Mouse (Mus musculus): ENCODE measurements around the gene Aatk. TPM values are rescaled to one million over a fixed set of nuclear protein-coding genes. Genes with fewer than 3 reads are reported as not detected.

Aatk gene
- total and polyA plus RNA-seq, 2 experiments from 2014 or later = 0.71 to 22.1 TPM

- Histone ChIP-seq H3K4me3 (ENCODE audit: low read depth, low read length) (no peak overlapping the region), H3K9ac (replicated peaks; ENCODE audit: low read depth, low read length) (no peak overlapping the region), H3K36me3 (replicated peaks; ENCODE audit: control insufficient read depth, insufficient read depth, low read length) (peaks cover 18% of the 10 kb centered on the region), H3K27ac (ENCODE audit: low read depth) (no peak overlapping the region), H3K27me3 (ENCODE audit: control insufficient read depth, insufficient read depth, low read length) (no peaks in the 10 kb centered on the region), H3K9me3 (replicated peaks; ENCODE audit: control insufficient read depth, low read length) (no peaks in the 10 kb centered on the region), H3K4me1 (ENCODE audit: control insufficient read depth, insufficient read depth) (no peaks in the 10 kb centered on the region), H3K4me2 (ENCODE audit: low read depth, low read length) (no peak overlapping the region)
- ATAC-seq (ENCODE audit: insufficient read depth, low read depth) (no peak), DNase-seq (ENCODE audit: low spot score) (no peak)
- WGBS = 71% methylated on average over 10 of the region's 10 CpGs
- TF ChIP-seq CTCF (IDR thresholded peaks at IDR 0.05; ENCODE audit: low read depth) (no peak), EP300 (IDR thresholded peaks at IDR 0.05; ENCODE audit: low read depth) (no peak)
Measured at GRCm38 (mm10) chr11:119979596-119980385, 67.2 kb downstream of the Aatk start.

GRCm38 (mm10) chr11:119978701-119979100 lies 68.3 kb downstream of the Aatk start:
- TF ChIP-seq CTCF (IDR thresholded peaks at IDR 0.05; ENCODE audit: low read depth) = no peak
- TF ChIP-seq EP300 (IDR thresholded peaks at IDR 0.05; ENCODE audit: low read depth) = no peak
- 90% methylated on average over 4 of the region's 4 CpGs for WGBS
- no peak for ATAC-seq (ENCODE audit: insufficient read depth, low read depth)

DNA sequence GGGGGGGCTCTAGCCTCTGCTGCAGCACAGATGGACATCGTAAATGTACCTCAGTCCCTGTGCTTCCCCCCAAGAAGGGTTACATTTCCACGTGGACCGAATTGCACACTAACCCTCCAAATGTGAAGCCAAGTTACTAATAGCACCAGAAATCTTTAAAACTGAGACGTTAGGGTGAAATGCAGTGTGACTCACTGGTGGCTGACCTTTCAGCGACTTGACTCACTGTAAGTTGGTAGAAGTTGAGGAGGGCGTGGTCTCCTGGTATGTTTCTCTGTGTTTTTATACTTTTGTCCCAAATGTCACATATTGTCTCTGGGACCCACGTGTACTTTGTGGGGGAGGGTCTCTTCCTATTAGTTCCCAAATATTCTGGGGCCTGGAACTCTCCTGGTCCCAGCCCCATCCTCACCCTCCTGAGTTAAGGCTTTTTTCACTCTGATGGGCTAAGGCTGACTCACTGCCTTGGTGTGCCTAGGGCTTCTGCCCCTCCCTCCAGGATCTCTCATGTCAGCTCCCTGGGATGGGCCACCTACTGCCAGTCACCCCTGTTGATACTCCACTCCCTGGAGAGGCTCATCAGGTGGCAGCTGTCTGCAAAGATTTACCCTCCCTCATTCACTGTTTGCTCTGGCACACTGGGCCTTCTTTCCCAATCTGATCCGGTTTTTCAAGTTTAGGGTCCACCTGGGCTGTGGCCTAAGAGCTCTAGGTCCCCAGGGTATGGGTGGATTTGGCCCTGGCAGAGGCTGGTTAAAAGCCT lies 71.0 kb downstream of the Aatk start:
- no peaks in the 10 kb centered on the region for H3K4me1 ChIP-seq (ENCODE audit: control insufficient read depth, insufficient read depth)
- no peak overlapping the region for H3K4me3 ChIP-seq (ENCODE audit: low read depth, low read length)
- H3K4me2 ChIP-seq (ENCODE audit: low read depth, low read length) = no peak overlapping the region
- no peak for ATAC-seq (ENCODE audit: insufficient read depth, low read depth)
- WGBS = 75% methylated on average over 8 of the region's 8 CpGs
- H3K27me3 ChIP-seq (ENCODE audit: control insufficient read depth, insufficient read depth, low read length) = no peaks in the 10 kb centered on the region
- H3K36me3 ChIP-seq (replicated peaks; ENCODE audit: control insufficient read depth, insufficient read depth, low read length) = no peaks in the 10 kb centered on the region
- no peak for DNase-seq (ENCODE audit: low spot score)
- H3K27ac ChIP-seq (ENCODE audit: low read depth) = no peak overlapping the region
- no peak overlapping the region for H3K9ac ChIP-seq (replicated peaks; ENCODE audit: low read depth, low read length)
- no peaks in the 10 kb centered on the region for H3K9me3 ChIP-seq (replicated peaks; ENCODE audit: control insufficient read depth, low read length)
- no peak for TF ChIP-seq CTCF (IDR thresholded peaks at IDR 0.05; ENCODE audit: low read depth)
- TF ChIP-seq EP300 (IDR thresholded peaks at IDR 0.05; ENCODE audit: low read depth) = no peak

More at GRCm38 (mm10) chr11:119978701-119979100, 68.3 kb downstream of the Aatk start:
- Histone ChIP-seq H3K27ac (ENCODE audit: low read depth) (no peak overlapping the region), H3K4me3 (ENCODE audit: low read depth, low read length) (no peak overlapping the region), H3K27me3 (ENCODE audit: control insufficient read depth, insufficient read depth, low read length) (no peaks in the 10 kb centered on the region), H3K4me2 (ENCODE audit: low read depth, low read length) (no peak overlapping the region), H3K9ac (replicated peaks; ENCODE audit: low read depth, low read length) (no peak overlapping the region), H3K36me3 (replicated peaks; ENCODE audit: control insufficient read depth, insufficient read depth, low read length) (peaks cover 13% of the 10 kb centered on the region), H3K4me1 (ENCODE audit: control insufficient read depth, insufficient read depth) (no peaks in the 10 kb centered on the region), H3K9me3 (replicated peaks; ENCODE audit: control insufficient read depth, low read length) (no peaks in the 10 kb centered on the region)
- DNase-seq (ENCODE audit: low spot score) = no peak

DNA sequence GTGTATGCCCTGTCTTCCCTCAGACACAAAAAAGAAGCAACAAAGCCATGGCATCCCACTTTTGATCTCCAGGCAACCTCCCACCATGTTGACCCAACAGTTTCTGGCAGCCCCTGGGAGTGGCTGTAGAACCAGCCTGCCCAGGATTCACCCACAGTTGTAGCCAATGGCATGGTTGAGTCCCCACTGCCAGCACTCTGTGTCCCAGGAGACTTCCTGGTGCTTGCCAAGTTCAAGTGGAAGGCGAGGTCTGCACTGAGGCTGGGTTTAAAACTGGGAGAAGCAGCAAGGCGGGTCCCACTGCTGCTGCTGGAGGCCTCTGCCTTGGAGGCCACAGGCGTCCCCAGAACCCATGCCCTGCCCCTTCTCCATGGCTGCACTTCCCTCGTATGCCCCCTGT lies 73.2 kb downstream of the Aatk start:
- H3K36me3 ChIP-seq (replicated peaks; ENCODE audit: control insufficient read depth, insufficient read depth, low read length) = 0 out of 2 replicates have a peak, but pooled peaks cover 9% of the 10 kb centered on the region
- H3K27me3 ChIP-seq (ENCODE audit: control insufficient read depth, insufficient read depth, low read length) = no peaks in the 10 kb centered on the region
- no peaks in the 10 kb centered on the region for H3K9me3 ChIP-seq (replicated peaks; ENCODE audit: control insufficient read depth, low read length)
- 75% methylated on average over 4 of the region's 4 CpGs for WGBS
- ATAC-seq (ENCODE audit: insufficient read depth, low read depth) = no peak
- H3K9ac ChIP-seq (replicated peaks; ENCODE audit: low read depth, low read length) = no peak overlapping the region
- no peak for TF ChIP-seq EP300 (IDR thresholded peaks at IDR 0.05; ENCODE audit: low read depth)
- no peak for TF ChIP-seq CTCF (IDR thresholded peaks at IDR 0.05; ENCODE audit: low read depth)
- H3K27ac ChIP-seq (ENCODE audit: low read depth) = no peak overlapping the region
- H3K4me1 ChIP-seq (ENCODE audit: control insufficient read depth, insufficient read depth) = no peaks in the 10 kb centered on the region
- DNase-seq (ENCODE audit: low spot score) = no peak
- no peak overlapping the region for H3K4me2 ChIP-seq (ENCODE audit: low read depth, low read length)
- H3K4me3 ChIP-seq (ENCODE audit: low read depth, low read length) = no peak overlapping the region

GRCm38 (mm10) chr11:119970021-119970851 lies 76.7 kb downstream of the Aatk start:
- no peaks in the 10 kb centered on the region for H3K9me3 ChIP-seq (replicated peaks; ENCODE audit: control insufficient read depth, low read length)
- 74% methylated on average over 12 of the region's 12 CpGs for WGBS

More at GRCm38 (mm10) chr11:119970021-119970851, 76.7 kb downstream of the Aatk start:
- Histone ChIP-seq H3K27ac (ENCODE audit: low read depth) (no peak overlapping the region), H3K27me3 (ENCODE audit: control insufficient read depth, insufficient read depth, low read length) (no peaks in the 10 kb centered on the region), H3K4me3 (ENCODE audit: low read depth, low read length) (no peak overlapping the region), H3K9ac (replicated peaks; ENCODE audit: low read depth, low read length) (no peak overlapping the region), H3K4me2 (ENCODE audit: low read depth, low read length) (no peak overlapping the region), H3K36me3 (replicated peaks; ENCODE audit: control insufficient read depth, insufficient read depth, low read length) (0 out of 2 replicates have a peak, but pooled peaks cover 12% of the 10 kb centered on the region), H3K4me1 (ENCODE audit: control insufficient read depth, insufficient read depth) (no peaks in the 10 kb centered on the region)
- ATAC-seq (ENCODE audit: insufficient read depth, low read depth) (no peak), DNase-seq (ENCODE audit: low spot score) (no peak)
- no peak for TF ChIP-seq CTCF (IDR thresholded peaks at IDR 0.05; ENCODE audit: low read depth)
- TF ChIP-seq EP300 (IDR thresholded peaks at IDR 0.05; ENCODE audit: low read depth) = no peak

Measured in heart, postnatal 0 days (tissue).